Mouse (Mus musculus) lung, postnatal 14 days (tissue): ENCODE data around the gene Hacd4.

ENCODE experiments used
- DNase-seq: peaks from one replicate; pipeline ENCODE4 v3.0.0; 2021

Hacd4 gene

DNA sequence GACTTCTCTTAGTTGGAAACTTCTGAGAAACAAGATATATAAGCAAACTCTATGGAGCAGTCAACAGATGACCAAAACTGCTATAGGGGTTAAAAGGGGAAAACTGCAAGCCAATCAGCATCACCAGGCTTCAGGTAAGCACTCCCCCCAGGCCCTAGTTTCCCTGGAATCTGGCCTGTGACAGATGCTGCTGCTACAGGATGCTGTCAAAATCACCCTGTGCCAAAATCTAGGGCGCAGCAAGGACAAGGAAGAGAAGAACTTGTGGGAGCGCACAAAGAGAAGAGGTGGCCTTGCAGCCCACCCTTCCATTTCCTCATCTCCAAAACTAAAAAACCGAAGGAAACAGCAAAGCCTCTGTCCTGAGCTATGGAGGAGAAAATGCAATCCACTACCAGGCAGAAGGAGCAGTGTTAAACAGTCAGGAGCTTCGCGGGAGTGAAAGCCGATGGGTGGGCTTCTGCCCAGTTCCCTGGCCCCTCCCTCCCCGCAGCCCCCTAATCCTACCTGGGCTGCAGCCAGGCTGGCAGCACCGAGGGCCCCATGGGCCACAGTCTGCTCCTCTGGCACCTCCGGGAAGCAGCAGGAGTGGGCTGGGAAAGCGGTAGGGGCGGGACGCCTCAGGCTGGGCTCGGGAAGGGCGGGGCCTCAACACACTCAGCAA, at the start of gene Hacd4:
Hacd4 (minus strand) TSS at position 603 of the 664 bp plus-strand sequence.
- peak; percentile 65 for DNase-seq

GRCm38 (mm10) chr4:88488107-88488506, 49.4 kb upstream of the Hacd4 start:
- DNase-seq, result no peak

DNA sequence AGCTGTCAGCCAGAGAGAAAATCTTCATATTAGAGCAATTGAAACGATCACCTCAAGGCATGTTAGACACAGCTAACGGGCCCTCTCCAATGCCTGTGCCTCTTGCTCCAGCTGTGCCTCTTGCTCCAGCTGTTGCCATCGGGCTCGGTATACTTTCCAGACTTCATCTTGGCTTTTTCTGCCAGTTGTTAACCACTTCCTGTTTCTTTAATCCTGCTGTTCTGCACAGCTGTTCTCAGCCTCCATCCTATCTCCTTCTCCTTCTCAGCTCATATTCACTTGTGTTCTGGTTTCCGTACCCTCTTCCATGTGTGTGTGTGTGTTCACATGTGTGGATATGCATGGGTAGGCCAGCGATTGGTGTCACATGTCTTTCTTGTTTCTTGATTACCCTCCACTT, 41.4 kb upstream of the Hacd4 start:
- DNase-seq, result no peak

DNA sequence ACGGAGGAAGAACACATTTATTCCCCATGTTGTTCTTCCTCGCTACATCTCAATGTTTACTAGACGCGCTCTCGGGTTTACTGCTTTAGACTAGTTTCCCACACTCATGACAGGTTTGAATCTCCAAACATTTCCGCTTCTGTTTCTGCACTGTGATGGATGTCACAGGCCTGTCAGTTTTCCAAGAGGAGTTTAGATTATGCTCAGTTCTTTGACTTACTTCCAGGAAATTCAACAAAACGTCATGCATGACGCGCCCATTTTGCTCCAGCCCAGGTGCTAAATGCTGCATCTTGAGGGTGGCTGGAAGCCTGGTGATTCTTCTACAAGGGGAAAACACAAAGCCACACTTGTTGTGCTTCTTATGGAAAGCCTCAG, 40.1 kb upstream of the Hacd4 start:
- peak; percentile 5 for DNase-seq

DNA sequence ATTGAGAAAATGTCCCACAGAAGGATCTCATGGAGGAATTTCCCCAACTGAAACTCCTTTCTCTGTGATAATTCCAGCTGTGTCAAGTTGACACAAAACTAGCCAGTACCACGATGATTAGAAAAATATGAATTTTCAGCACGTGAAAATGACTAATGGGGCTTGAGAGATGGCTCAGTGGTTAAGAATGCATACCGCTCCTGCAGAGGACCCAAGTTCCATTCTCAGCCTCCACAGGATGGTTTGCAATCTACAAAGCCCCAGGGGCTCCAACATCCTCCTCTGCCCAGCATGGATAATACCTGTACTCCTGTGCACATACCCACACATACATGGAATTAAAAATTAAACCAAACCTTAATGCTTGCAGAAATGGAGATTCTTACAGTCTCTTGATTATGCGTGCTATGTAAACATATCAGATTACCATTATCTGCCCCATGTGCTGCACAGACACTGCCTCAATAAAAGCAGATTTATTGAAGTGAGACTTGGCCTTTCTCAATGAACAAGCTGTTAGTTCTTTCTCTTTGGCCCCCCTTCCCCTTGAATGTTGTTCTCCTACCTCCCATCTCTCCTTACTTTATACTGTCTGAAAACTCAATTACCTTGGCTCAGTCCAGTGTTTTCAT, 39.6 kb upstream of the Hacd4 start:
- DNase-seq, result no peak

DNA sequence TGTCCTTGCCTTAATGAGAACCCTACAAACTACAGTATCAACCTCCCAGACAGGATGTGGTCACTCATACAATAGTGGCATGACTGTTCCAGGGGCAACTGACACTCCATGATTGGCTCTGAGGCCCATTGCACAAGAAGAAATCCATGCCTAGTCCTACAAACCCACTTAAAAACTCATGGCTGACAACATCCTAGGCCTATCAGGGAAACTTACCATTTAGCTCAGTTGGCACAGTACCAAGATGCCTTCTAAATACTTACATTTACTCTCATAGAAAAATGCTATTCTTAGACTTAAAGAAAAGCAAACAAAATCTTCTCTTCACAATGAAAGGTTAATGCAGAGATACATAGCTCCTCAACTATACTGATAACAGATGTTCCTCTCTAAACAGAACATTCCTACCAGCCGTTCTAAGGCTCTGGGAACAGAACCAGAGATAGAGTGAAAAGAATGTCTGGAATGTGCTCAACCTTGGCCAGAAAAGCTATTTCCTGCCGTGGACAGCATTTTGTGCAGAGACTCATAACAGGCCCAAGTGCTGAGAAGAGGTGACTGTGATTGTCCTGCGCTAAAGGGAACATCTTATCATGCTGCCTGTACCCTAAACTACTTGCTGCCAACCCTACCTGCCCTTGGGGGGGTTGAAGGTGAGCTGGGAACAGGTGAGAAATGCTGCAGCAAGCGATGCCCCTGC, 37.9 kb upstream of the Hacd4 start:
- peak; percentile 16 for DNase-seq

GRCm38 (mm10) chr4:88476084-88476483, 37.4 kb upstream of the Hacd4 start:
- DNase-seq, result no peak

- no peak for DNase-seq
Measured at GRCm38 (mm10) chr4:88471528-88471927, 32.8 kb upstream of the Hacd4 start.

- no peak for DNase-seq
Measured at GRCm38 (mm10) chr4:88464574-88464973, 25.8 kb upstream of the Hacd4 start.

- no peak for DNase-seq
Measured at GRCm38 (mm10) chr4:88462981-88463646, 24.4 kb upstream of the Hacd4 start.

DNA sequence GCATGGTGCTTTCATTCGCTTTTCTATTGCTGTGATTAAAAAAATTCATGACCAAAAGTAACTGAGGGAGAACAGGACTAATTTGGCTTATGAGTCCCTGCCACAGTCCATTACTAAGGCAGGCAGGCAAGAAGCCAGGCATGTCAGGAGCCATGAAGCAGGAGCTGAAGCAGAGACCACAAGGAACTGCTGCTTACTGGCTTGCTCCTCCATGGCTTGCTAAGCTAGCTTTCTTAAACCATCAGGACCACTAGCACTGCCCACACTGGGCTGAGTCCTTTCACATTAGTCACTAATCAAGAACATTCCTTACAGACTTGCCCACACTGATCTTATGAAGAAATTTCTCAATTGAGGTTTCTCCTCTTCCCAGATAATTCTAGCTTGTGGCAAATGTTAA, 23.8 kb upstream of the Hacd4 start:
- no peak for DNase-seq

DNA sequence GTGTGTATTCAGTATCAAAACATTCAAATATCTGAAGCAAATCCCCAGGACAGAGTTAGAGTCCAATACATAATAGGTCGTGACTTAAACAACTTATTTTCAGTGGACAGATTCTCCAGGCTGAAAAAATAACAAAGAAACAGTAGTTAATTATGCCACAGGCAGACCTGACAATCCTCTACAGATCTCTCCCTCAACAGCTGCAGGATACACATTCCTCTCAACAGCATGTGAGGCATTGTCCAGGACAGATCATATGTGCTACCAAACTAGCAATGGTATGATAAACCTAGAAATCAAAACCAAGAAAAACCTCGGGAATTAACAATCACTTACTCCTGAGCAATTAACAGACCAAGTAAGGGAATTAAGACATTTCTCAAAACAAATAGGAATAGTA, 22.6 kb upstream of the Hacd4 start:
- no peak for DNase-seq

- no peak for DNase-seq
Measured at GRCm38 (mm10) chr4:88458673-88459072, 19.9 kb upstream of the Hacd4 start.

GRCm38 (mm10) chr4:88458093-88458492, 19.4 kb upstream of the Hacd4 start:
- no peak for DNase-seq

GRCm38 (mm10) chr4:88450087-88450765, 11.5 kb upstream of the Hacd4 start:
- DNase-seq, result no peak

DNA sequence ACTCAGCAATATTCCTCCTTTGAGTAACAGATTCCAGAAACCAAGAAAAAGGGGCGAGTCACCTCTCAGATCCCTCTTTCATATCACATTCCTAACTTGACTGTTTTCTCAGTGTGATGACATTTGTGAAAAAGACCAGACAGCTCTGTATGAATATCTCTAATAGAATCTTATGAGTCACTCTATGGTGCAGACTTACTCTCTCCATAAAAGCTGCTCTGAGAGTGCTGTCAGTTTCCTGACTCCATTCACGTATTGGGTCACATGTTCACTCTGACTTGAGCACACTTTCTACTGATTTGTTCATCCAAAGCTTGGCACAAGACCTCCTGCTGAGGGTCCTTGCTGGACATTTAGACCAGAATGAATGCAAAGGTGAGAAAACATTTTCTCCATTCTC, 10.2 kb upstream of the Hacd4 start:
- DNase-seq, result no peak

GRCm38 (mm10) chr4:88440814-88441213, 2.1 kb upstream of the Hacd4 start:
- DNase-seq, result no peak

DNA sequence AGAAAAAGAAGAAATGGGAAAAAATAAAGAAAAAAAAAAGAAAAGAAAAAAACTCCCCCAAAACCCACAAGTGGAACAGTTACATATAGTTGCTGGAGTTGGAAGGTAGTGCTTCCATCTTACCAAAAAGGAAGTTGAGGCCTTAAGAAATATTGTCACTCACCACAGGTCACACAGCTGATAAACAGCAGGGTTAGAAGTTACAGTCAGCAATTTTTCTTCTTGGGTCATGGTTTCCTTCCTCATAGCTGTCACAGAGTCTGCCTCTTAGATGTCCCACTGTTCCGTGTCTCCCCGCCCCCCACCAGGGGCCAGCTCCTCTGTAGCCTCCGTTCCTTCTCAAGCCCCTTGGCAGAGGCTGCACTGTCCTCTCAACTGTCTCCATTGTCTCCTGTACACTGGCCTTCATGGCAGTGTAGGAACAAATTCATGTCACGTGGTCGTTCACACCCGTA, 968 bp upstream of the Hacd4 start:
- DNase-seq, result no peak

GRCm38 (mm10) chr4:88438990-88439329, 232 bp upstream of the Hacd4 start:
- no peak for DNase-seq

- no peak for DNase-seq
Measured at GRCm38 (mm10) chr4:88437917-88438316, 811 bp downstream of the Hacd4 start.

GRCm38 (mm10) chr4:88437166-88437565, 1.6 kb downstream of the Hacd4 start:
- DNase-seq, result no peak

- DNase-seq, result no peak
Measured at GRCm38 (mm10) chr4:88436593-88437165, 2.0 kb downstream of the Hacd4 start.
